Mouse (Mus musculus): ENCODE results near the gene Avil.
A peak's percentile ranks its signal among the peaks of the same experiment; 100 is the strongest.

The Avil gene

GRCm38 (mm10) chr10:127000529-127000928 is at the start of gene Avil:
Gene Avil (plus strand): TSS chr10:127000709.
- DNase-seq (ENCODE audit: low spot score): no peak

DNA sequence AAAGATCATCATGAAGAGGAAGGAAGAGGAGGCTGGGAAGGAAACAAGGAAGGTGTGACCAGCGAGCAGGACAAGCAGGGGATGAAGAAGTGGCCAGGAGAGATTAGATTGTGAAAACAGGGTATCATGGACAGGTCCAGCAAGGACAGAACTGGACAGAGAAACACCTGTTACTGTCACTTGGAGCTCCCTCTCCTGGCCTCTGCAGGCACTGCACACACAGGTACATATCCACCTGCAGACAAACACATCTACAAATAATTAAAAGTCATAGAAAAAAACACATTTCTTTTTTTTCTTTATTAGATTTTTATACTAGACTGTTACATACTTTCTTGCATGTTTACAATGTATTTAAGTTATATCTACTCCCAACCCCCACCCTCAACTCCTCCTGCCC is 48.1 kb upstream of the Avil start:
- DNase-seq (ENCODE audit: low spot score): no peak

GRCm38 (mm10) chr10:126953029-126953471 is 47.5 kb upstream of the Avil start:
- no peak for DNase-seq (ENCODE audit: low spot score)

GRCm38 (mm10) chr10:126956692-126957358 is 43.7 kb upstream of the Avil start:
- no peak for DNase-seq (ENCODE audit: low spot score)

GRCm38 (mm10) chr10:126957359-126958107 is 43.0 kb upstream of the Avil start:
- no peak for DNase-seq (ENCODE audit: low spot score)

DNA sequence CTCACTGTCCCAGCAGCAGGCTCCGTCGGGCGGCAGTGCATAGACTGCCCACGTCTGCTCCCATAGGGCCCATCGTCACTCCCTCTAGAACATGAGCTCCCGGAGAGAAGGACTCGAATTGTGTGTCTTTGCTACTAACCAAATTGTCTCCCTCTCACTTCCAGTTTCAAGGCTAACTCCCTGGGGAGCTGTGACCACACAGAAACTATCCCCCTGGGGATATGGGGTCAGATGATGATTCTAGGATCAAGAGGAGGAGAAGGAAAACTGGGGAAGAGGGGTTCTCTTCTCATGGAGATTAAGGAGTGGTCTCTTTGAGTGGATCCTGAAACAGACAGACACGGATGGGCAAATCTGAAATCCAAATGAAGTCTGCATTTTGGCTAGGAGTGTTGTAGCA is 40.0 kb upstream of the Avil start:
- no peak for DNase-seq (ENCODE audit: low spot score)

DNA sequence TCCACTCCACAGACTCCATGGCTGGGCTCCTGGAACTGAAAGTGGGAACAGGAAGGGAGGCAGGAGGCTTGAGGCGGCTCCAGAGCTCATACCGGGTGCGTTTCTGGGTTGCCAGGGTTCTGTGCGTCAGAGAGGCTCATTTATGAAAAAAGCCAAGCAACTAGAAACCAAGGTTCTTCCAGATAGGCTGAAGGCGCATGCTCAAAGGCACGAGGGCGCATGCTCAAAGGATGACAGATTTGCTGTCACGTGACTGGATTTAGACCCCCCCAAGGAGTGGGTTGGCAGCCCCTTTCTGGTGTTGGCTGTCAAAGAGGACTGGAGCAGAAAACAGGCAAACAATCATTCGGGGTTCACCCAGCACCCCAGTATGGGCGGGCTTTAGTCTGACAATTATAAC is 38.8 kb upstream of the Avil start:
- no peak for DNase-seq (ENCODE audit: low spot score)

- no peak for DNase-seq (ENCODE audit: low spot score)
These were observed 38.1 kb upstream of the Avil start for GRCm38 (mm10) chr10:126962271-126962965.

GRCm38 (mm10) chr10:126962966-126963330 is 37.6 kb upstream of the Avil start:
- no peak for DNase-seq (ENCODE audit: low spot score)

DNA sequence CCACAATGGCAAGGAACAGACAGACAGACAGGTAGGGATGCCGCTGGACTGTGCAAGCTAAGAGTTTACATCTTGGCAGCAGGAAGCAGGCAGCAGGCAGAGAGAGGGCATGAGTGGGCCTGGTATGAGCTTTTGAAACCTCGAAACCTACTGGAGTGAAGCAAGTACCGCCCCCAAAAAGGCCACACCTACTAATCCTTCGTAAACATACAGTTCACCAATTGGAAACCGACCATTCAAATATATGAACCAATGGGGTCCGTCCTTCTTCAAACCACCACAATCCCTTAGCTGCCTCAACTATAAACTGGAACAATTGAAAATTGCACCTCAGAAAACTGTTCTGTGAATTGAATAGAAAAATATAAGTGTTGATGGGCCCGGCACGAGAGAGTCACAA is 36.7 kb upstream of the Avil start:
- no peak for DNase-seq (ENCODE audit: low spot score)

DNA sequence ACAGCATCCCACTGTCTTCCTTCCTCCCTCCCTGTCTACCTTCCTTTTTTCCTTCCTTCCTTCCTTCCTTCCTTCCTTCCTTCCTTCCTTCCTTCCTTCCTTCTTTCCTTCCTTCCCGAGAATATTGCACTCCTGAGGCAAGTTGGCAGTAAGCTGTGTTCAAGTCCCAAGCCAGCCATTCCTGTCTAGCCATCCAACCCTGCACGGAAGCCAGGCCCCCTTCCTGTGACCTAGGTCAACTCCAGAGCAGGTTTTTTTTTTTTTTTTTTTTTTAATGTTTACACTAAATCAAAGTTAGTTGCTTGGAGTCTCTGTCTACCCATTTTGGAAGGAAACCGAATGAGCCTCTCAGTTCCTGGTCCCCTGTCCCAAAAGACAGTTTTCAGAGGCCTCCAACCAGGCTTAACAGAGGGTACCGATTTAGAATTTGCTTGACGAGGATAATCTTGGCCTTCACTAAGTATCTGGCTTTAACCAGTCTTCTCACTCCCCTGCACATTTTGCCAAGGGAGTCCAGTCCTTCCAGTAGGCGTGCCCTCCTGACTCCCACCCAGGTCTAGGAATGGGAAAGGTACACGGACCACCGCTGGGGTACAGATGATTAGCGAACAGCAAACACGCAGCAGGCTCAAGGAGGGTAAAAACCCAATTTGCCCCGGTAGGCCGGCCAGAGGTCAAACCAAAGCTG is 29.0 kb upstream of the Avil start:
- DNase-seq (ENCODE audit: low spot score): no peak

DNA sequence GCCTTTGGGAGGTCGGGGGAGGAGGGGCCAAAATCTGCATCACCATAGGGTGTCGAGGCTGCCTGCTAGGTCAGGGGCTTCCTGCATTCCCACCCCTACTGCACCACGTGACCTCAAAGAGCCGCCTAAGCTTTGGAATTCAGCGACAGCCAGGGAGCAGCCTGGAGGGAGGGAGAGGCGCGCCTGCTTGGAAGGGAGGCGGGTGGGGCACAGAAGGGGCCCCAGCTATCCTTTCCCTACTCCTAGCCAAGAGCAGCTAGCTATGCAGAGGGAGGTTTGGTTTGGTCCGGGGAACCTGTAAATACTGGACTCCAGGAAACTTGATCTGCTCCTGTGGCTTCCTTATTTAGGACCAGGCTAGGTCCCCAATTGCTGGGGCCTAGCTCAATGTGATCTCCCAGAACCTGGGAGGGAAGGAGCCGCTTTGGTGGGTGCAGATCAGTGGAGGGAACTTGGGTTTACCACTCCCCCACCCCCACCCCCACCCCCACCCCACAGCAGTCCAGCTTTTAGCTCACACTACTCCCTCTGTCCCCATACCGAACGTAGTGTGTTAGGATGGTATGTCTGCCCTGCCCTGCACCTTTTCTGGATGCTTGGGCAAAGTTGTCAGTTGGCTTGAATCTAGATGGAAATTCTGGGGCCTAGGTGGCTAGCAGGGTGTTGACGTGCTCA is 28.3 kb upstream of the Avil start:
- DNase-seq (ENCODE audit: low spot score): no peak

- no peak for DNase-seq (ENCODE audit: low spot score)
These were observed 27.5 kb upstream of the Avil start for GRCm38 (mm10) chr10:126972988-126973387.

DNA sequence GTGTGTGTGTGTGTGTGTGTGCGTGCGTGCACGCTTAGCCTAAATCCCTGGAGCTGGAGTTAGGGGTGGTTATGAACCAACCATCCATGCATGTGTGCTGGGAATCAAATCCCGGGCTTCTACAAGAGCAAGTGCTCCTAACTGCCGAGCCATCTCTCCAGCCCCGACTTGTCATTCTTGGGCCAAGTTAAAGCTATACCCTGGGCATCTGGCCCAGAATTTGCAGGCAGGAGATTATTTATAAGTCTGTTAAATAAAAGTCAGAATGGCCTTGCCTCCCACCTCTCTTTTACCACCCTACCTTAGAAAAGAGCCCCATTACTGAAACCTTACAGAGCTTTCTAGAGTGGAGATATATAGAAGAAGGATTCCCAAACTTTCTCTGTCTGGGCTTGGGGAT is 24.8 kb upstream of the Avil start:
- no peak for DNase-seq (ENCODE audit: low spot score)

GRCm38 (mm10) chr10:126977076-126977475 is 23.4 kb upstream of the Avil start:
- no peak for DNase-seq (ENCODE audit: low spot score)

- peak; percentile 97 for DNase-seq (ENCODE audit: low spot score)
These were observed 22.1 kb upstream of the Avil start, which contains the start of gene Ctdsp2 for GRCm38 (mm10) chr10:126978277-126978994. Gene Ctdsp2 (plus strand): TSS chr10:126978717.

GRCm38 (mm10) chr10:126979121-126979635 is 21.3 kb upstream of the Avil start:
- no peak for DNase-seq (ENCODE audit: low spot score)

DNA sequence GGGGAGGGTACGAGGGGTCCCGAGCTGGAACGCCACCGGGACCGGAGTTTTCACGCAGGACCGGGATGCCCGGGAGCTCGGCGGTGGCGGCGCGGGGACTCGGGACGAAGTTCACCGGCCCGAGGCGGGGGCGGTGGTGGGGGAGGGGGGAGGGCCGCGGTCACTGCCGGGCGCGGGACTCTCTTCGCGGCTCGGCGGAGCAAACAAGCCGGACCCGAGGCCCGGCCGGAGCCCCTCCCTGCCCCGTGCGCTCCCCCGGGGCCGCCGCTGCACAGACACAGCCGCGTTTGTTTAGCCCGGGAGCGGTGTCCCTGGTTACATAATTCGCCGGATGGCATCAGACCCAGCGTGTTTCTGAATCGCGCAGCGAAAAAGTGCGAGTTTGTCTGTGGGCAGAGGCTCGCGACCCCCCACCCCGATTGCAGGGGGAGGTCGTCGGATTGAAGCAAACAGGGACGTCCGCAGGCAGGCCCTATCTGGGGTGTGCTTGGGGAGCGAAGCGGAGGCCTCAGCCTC is 20.8 kb upstream of the Avil start:
- DNase-seq (ENCODE audit: low spot score): no peak

GRCm38 (mm10) chr10:126980221-126980932 is 20.1 kb upstream of the Avil start:
- DNase-seq (ENCODE audit: low spot score): no peak

DNA sequence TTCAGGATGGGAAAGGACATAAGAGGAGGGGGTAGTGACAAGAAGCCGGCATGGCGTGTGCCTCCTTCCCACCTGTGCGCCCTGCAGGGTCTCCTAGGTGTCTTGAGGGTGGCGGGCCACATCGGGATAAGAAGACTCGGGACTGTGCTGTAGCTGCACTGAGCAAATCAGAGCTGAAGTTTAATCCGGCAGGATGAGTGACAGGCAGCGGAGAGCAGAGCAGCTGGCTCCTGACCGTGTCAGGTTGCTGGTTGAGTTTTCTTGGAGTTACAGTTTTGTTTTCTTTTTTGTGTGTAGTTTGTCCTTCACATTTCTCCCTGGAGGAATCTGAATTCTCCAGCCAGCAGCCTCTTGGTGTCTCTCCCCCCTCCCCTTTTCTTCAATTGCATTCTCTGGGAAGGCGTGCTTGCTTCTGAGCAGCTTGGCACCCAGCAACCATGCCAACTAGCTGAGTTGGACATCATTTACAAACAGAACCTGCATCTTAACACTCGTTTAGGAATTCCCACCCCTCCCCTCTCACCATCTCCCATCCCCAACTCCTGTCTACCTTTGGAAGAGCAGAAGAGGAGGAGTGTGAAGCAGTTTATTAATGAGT is 19.5 kb upstream of the Avil start:
- no peak for DNase-seq (ENCODE audit: low spot score)
